Mouse (Mus musculus): Measurements from ENCODE around the gene Kmt2e. TPM values are rescaled to one million over a fixed set of nuclear protein-coding genes. Genes with fewer than 3 reads are reported as not detected.
"Not testable (repeated sequence)": the region's sequence is repeated elsewhere in the genome, so short reads cannot be mapped to it uniquely, and the experiment has no call there.

Gene Kmt2e
- polyA plus RNA-seq, 2 experiments from 2014 or later = 171 to 206 TPM

DNA sequence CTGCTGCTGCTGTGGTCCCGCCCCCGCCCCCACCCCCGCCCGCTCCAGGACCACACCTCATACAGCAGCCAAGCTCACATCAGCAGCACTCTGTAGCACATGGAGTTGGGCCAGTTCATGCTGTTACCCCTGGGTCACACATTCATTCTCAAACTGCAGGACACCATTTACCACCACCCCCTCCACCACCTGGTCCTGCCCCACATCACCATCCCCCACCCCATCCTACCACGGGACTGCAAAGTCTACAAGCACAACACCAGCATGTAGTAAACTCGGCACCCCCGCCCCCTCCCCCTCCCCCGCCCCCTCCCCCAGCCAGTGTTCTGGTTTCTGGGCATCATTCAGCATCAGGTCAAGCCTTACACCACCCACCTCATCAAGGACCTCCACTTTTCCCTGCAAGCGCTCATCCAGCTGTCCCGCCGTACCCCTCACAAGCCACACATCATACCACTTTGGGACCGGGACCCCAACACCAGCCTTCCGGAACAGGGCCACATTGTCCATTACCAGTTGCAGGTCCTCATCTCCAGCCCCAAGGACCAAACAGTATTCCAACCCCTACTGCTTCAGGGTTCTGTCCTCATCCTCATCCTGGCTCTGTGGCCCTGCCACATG is 68.2 kb downstream of the Kmt2e start:
- no peak for ATAC-seq

GRCm38 (mm10) chr5:23505578-23505977 is 71.3 kb downstream of the Kmt2e start:
- no peak for ATAC-seq

GRCm38 (mm10) chr5:23507210-23507609 is 73.0 kb downstream of the Kmt2e start:
- ATAC-seq = no peak

DNA sequence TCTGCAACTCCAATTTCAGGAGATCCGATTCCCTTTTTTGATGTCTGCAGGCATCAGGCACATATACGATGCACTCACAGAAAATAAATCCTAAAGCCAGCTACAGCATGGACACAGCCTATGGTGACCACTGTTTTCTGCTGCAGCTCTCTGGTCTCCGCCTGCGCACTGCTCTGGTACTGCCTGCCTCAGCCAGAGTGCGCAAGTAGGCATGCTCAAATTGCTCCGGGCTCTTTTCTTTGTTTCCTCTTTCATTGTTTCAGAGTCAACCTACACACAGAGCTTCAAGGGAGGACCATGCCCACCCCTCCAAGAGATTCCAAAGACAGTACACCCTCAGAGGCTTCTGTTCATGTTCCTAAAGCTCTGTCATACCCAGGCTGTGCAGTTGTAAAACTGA is 74.4 kb downstream of the Kmt2e start:
- no peak for ATAC-seq

DNA sequence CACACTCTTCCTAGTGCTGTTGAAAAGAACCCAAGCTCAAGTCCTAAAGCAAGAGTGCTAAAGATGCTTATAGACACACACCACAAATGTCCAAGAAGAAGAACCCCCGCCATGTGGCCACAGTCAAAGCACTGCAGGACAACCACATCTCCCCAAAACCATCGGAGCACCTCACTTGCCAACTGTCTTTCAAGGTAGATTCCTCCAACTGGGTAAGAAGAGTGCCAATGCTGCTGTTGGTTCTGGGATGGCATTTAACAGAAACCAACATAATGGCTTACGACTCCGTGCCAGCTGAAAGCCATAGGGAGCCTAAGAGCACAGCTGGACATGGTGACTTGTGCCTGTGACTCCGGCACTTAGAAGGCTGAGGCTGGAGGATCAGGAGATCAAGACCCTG is 77.2 kb downstream of the Kmt2e start:
- ATAC-seq = no peak

GRCm38 (mm10) chr5:23512556-23512955 is 78.3 kb downstream of the Kmt2e start:
- no peak for ATAC-seq

- ATAC-seq = no peak
Observed at GRCm38 (mm10) chr5:23513468-23513867, 79.2 kb downstream of the Kmt2e start.

GRCm38 (mm10) chr5:23515038-23515437 is 80.8 kb downstream of the Kmt2e start:
- ATAC-seq = no peak

DNA sequence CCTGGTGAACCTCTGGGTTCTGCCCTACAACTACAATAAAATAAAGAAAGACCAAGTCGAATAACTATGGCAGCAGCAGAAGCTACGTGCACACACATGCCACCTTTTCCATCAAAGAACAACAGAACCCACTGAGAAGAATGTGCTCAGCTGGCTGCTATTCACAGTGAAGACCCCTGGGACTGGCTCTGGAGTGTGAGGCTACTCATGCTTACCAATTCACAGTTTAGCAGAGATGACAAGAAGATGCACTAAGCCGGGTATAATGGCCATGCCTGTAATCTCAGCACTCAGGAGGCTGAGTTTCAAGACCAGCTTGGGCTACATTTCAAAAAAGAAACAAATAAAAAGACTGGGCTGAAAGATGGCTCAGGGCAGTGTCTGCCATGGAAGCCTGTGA is 82.7 kb downstream of the Kmt2e start:
- ATAC-seq = no peak

GRCm38 (mm10) chr5:23517839-23518238 is 83.6 kb downstream of the Kmt2e start:
- ATAC-seq = no peak

- ATAC-seq = no peak
Observed at GRCm38 (mm10) chr5:23518673-23519072, 84.4 kb downstream of the Kmt2e start.

DNA sequence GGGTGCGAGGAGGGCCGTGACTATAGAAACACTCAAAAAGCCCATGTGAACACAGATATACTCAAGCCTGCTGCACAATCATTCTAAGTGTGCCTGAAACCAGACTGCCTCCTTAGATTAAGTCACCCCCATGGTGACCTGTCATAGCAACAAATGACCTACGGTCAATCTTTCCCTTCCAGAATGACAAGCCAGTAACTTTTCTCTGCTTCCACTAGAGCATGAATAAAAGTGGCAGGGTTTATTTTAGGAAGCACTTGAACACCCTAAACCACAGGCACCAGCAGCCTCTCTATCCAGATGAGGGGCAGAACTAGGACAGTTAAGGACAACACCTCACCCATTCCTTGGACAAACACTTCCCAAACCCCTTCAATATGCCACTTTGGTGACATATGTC is 85.4 kb downstream of the Kmt2e start:
- ATAC-seq = no peak

DNA sequence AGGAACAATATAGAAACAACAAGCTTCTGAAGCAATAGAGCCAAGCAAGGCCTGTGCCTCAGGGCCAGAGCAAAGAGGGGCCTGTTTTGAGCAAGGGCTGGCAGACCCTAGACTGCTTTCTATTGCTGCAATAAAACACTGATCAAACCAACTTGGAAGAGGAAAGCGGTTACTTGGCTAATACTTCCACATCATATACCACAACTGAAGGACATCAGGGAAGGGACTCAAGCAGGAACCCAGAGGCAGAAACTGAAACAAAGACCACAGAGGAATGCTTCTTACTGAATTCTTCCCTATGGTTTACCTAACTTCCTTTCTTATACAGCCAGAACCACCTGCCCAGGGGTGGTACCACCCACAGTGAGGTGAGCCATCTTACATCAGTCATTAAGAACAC is 87.4 kb downstream of the Kmt2e start:
- no peak for ATAC-seq

DNA sequence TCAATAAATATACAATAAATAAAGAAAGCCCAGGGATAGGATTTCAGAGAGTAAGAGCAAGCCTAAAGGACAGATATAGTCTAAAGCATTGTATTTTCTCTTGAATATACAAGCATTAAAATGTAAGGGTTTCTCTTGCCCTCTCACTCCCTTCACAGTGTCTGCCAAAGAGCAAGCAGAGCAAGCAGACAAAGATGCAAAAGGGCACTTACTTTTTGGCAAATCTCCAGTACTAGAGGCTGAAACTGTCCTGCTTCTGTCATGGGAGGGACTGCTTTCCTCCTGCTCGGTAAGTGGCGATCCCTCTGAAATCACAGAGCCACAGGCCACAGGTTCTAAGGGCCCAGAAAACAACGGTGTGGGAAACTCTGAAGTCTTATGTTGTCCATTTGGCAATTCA is 89.7 kb downstream of the Kmt2e start:
- no peak for ATAC-seq

- ATAC-seq = no peak
Observed at GRCm38 (mm10) chr5:23524621-23525020, 90.4 kb downstream of the Kmt2e start.

DNA sequence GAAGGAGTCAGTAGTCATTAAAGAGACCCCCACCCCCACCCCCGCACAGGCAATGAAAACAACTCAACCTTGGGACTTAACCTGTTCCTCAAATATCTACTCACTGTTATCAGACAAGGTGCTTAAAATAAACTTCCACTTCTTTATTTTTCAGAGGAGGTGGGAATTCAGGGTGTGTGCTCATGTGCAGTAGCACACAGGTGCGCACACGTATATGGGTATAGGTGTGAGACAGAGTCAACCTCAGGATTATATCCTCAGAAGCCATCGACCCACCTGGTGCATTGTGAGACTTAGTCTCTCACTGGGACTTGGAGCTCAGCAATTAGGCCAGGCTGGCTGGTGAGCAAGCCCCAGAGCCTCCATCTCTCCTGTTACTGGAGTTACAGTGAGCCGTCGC is 96.9 kb downstream of the Kmt2e start:
- no peak for ATAC-seq

DNA sequence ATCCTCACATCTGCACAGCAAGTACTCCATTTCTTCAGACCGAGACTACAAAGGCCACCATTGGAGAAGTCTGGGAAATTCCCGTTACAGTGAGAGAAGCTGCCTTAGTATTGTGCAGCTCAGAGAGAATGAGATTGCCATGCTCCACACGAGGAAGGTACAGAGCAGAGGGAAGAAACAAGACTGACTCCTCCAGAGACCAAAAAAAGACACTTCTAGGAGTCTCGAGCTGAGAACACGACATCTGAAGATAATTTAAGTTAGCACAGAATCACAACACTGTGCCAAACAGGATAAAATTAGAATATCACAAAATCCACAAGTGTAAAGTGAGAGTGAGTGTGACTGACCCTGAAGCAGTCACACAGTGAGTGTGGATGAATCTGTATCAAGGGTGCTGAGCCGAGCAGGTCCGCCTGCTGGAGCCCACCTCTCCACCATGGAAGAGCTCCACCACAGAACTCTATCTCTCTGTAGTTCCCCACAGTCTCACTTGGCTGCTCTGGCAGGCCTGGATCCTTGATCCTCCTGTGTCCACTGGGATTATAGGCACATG is 97.4 kb downstream of the Kmt2e start:
- ATAC-seq = no peak

DNA sequence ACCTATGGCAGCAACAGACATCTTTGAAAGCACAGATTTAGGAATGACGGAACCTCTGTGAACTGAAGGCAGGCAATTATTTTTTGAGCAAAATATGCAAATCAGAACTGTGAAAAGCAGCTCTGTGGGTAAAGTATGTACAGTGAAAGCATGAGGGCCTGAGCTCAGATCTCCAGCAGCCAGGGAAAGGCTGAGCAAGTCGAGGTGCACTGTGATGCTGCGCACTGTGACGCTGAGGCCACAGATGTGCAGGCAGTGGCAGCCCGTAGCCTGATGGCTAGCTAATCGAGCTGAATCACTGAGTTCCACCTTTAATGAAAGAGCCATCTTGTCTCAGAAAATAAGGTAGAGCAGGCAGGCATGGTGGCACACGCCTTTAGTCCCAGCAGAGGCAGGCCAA is 101.5 kb downstream of the Kmt2e start:
- ATAC-seq = no peak

DNA sequence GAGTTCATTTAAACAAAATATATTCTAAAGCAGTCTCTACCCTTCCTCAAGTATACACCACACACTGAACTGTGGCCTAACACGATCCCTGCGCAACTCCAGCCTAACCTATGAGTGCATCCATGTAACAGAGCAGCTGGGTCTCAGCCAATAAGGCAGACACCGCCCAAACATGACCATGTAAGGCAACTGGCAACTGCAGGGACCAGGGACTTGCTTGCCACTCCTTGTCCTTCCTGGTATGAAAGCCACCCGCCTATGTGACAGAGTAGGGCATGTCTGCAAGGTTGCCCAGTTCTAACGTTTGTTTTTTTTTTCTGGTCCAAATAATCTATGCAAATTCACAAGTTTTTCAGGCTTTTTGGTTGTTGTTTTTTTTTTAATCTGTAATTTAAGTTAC is 117.4 kb downstream of the Kmt2e start:
- ATAC-seq = no peak

DNA sequence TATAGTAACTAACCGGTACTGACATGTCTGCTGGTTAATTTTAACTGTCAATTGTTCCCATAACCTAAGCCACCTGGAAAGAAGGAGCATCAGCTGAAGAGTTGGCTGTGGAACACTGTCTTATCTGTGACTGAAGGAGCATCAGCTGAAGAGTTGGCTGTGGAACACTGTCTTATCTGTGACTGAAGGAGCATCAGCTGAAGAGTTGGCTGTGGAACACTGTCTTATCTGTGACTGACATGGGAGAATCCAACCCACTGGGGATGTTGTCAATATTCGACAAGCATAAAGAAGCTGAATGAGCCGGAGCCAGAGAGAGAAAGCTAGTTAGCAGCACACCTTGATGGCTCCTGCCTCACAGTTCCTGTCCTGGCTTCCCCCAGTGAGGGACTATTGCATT is 119.1 kb downstream of the Kmt2e start:
- not testable (repeated sequence) for ATAC-seq
